Mouse (Mus musculus): ENCODE measurements around the gene Gm21721. TPM values are rescaled to one million over a fixed set of nuclear protein-coding genes. Genes with fewer than 3 reads are reported as not detected.
"Not testable (repeated sequence)": the region's sequence is repeated elsewhere in the genome, so short reads cannot be mapped to it uniquely, and the experiment has no call there.

The Gm21721 gene
- not detected in 2 replicates for total RNA-seq (2014; rRNA removed)
- not detected in 2 replicates for polyA plus RNA-seq (2015; fragmentation: Nextera tagmentation; extraction: Ambion mirVana)

GRCm38 (mm10) chrY:9202090-9202489, at the start of gene Gm21721:
Gm21721 (minus strand) TSS chrY:9202190.
- H3K9ac ChIP-seq; DNase-seq; H3K36me3 ChIP-seq (ENCODE audit: insufficient read depth); H3K4me3 ChIP-seq (ENCODE audit: low read depth, low read length); H3K27ac ChIP-seq (ENCODE audit: low read depth, low read length); ATAC-seq; H3K27me3 ChIP-seq (ENCODE audit: insufficient read depth, low read length); H3K9me3 ChIP-seq (ENCODE audit: low read length); H3K4me2 ChIP-seq (ENCODE audit: low read depth); H3K4me1 ChIP-seq (ENCODE audit: insufficient read depth): not testable (repeated sequence)
- no CpG with 5 or more reads among the region's 2 CpGs for WGBS

Other genes starting within 250 kb of the Gm21721 start
- not detected in 2 replicates for gene Gm21292, start 68.3 kb downstream of the Gm21721 start, total RNA-seq (2014; rRNA removed)
- not detected in 2 replicates for gene Gm21292, start 68.3 kb downstream of the Gm21721 start, polyA plus RNA-seq (2015; fragmentation: Nextera tagmentation; extraction: Ambion mirVana)
- not detected in 2 replicates for gene Gm21812, start 145.0 kb upstream of the Gm21721 start, total RNA-seq (2014; rRNA removed)
- gene Gm21812, start 145.0 kb upstream of the Gm21721 start, polyA plus RNA-seq (2015; fragmentation: Nextera tagmentation; extraction: Ambion mirVana): not detected in 2 replicates
- gene Gm21874, start 214.0 kb upstream of the Gm21721 start, total RNA-seq (2014; rRNA removed): not detected in 2 replicates
- gene Gm21874, start 214.0 kb upstream of the Gm21721 start, polyA plus RNA-seq (2015; fragmentation: Nextera tagmentation; extraction: Ambion mirVana): not detected in 2 replicates

Data from forebrain, postnatal 0 days (tissue).